Mouse (Mus musculus) lung, postnatal 25 days (tissue): ENCODE results near the gene Map1b.

ENCODE experiments used
- DNase-seq: peaks from one replicate; pipeline ENCODE4 v3.0.0; 2022; ENCODE audit warnings: low spot score

The Map1b gene

DNA sequence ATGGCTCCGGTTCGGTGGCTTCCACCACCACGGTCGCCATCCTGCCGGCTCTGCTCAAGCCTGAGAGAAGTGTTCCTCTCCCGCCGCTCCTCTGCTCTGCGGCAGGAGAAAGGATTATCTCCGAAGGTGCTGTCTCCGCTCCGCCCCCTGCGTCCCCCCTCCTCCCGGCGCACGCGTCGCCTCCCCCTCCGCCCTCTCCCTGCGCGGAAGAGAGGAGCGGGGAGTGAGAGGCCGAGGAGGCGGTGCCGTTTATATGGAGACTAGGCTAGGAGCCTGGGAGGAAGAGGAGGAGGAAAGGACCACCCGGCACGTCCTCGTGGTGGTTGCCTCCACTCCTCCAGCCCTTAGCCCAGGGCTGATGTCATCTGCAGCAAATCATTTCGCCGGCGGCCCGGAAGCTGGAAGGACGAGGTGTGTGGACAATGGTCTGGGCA is at the start of gene Map1b:
Map1b (minus strand) TSS at position 93 of the 434 bp plus-strand sequence.
- peak; percentile 24 for DNase-seq

GRCm38 (mm10) chr13:99564346-99564745 is 48.0 kb upstream of the Map1b start:
- DNase-seq, result peak; percentile 4

DNA sequence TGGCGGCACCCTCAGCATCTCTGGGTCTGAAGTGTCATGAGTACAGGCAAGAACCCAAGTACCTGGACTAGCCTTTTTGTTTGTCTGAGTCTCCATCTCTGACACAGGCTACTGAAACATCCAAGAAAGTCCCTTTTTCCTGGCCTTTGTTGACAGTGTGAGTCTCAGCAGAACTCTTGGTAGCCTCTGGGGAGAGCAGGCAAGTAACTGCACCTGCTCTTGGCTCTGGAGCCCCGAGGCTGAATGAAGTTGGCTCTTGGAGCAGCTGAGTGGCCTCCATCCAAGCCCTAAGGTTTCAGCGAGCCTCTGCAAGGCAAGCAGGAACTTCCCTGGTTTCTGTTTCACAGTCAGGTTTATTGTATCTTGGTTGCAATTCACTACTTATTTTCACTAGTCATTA is 46.7 kb upstream of the Map1b start:
- no peak for DNase-seq

DNA sequence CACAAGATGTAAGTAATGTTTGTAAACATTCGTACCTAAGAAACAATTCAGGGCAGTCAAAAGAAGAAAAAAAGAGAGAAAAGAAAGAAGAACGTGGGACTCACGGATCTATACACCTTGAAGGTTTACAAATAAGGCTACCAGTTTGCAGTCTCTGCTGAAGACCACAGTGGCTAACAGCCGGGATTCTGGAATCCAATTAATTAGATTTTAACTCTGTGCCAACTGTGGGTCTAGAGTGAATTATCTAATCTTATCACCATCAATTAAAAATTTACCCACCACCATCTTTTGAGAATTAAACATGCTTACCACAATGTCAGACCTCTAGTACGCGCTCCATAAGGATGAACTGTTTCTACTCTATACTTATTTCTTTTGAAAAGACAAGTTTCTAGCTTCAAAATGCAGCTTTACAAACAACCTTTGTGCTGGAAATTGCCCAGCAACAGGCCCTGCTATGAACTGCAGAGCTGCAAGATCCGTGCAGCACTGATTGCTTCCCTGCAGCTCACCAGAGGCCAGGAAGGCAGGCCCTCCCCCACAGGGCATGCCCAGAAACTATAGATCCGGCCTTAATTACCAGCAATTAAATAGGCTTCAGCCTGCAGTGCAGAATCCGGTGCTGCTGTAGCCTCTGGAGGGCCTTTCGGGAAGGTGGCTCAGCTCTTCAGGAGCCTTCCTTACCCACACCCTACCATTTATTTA is 45.7 kb upstream of the Map1b start:
- DNase-seq, result no peak

DNA sequence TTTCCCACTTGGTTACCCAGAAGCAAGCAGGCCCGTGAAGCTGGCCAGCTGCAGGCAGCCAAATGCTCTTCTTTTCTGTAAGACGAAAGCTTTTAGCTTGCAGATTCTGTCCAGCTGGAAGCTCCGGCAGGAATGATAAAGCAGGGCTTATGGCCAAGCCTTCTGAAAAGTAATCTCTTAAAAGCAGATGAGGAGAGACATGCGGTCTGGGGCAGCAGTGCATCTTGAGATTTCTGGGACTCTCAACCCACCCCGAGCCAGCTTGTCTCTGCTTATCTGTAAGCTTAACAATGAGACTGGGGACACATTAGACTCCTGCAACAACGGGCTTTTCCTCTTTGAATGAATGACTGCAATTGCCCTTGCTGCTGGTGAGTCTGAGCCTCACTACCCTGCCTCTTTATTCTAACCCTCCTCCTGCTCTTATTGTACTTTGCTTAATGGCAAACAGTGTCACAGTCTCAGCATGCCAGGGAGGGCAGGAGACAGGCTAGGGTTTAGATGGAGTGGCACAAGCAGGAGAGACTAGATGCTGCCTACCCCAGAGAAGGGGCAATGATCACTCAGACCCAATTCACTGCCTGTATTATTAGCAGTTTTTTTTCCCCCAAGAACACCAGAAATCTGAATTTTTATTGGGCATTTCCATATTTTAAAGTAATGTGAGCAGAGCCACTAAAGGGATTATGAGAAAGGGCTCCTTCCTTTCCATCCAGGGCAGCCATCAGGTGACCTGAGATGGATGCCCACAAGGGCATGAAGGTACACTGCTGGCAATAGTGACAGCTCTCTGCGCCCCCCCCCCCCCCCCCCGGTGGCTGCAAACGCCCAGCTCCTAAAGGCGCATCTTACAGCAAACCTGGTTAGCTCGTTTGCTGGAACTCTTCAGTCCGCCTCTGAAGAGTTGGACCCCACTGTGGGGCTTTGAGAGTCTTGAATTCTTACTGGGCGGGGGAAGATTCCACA is 44.6 kb upstream of the Map1b start:
- DNase-seq, result no peak

- DNase-seq, result no peak
Observed at GRCm38 (mm10) chr13:99558216-99558906, 42.0 kb upstream of the Map1b start.

DNA sequence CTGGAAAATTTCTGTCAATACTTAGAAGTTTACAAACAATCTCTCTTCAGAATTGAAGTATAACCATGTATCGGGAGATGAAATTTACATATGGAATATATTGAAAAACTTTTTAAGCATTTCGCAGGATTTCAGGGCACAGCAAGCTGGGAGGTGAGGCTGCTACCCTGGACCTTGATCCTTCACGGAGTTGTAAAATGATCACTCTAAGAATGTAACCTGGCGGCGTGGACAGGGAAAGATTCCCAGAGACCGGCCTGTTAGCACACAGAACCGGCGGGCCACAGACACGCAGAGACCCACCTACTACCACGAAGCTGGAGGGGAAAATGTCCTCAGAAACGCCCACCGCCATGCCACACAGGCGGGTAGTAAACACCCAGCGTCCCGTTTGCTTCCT is 41.5 kb upstream of the Map1b start:
- DNase-seq, result no peak

DNA sequence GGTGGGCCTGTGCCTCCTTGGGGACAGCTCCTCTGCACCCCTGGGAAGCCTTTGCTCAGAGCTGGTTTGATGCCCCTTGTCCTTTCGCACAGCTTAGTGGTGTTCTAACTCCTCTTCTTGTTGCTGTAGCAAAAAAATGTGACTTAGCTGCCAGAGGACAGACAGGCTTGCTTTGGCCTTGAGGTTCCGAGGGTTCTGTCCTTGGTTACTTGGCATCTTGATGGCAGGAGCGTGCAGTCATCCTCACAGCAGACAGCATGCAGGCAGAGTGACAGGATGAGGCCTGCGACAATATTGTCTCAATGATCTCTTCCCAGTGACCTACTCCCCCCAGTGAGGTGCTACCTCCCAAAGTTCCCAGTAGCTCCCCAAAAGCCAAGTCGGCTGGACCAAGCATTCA is 41.0 kb upstream of the Map1b start:
- no peak for DNase-seq

DNA sequence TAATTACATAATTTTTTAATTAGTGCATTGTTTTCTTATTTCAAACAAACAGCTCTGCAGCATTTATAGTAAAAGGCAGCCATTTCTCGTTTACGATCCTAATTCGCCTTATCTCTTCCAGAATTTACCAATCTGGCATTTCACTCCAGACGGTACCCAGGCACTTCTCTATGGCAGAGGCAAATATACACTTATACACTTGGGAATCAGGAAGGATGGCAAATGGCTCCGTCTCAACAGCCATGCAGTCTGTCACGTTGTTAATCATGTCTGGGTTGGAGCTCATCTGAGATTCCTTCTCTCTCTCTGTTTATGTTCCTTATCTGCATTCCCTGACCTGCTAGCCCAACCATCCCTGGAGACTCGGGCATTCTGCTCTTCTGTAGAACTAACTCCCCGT is 38.6 kb upstream of the Map1b start:
- DNase-seq, result no peak

- DNase-seq, result no peak
Observed at GRCm38 (mm10) chr13:99554466-99554865, 38.1 kb upstream of the Map1b start.

- no peak for DNase-seq
Observed at GRCm38 (mm10) chr13:99552381-99552780, 36.0 kb upstream of the Map1b start.

- DNase-seq, result no peak
Observed at GRCm38 (mm10) chr13:99550679-99551369, 34.5 kb upstream of the Map1b start.

GRCm38 (mm10) chr13:99550060-99550459 is 33.7 kb upstream of the Map1b start:
- no peak for DNase-seq

DNA sequence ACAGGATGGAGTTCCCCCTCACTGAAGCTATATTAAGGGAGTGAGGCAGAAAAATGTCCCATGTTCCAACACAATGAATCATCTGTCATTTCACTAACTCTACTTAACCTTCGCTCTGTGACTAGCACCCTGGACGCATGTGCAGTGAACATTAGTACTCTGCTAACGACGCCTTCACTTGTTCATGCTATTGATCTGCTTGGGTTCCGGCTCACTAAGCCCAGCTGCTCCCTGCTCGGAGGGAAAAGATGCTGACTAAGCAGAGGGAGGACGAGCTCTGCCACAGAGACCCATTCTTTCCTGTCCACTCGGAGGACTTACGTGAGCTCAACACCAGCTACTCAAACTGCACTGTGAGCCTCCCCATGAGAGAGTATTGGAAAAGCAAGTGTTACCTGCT is 33.2 kb upstream of the Map1b start:
- DNase-seq, result no peak

DNA sequence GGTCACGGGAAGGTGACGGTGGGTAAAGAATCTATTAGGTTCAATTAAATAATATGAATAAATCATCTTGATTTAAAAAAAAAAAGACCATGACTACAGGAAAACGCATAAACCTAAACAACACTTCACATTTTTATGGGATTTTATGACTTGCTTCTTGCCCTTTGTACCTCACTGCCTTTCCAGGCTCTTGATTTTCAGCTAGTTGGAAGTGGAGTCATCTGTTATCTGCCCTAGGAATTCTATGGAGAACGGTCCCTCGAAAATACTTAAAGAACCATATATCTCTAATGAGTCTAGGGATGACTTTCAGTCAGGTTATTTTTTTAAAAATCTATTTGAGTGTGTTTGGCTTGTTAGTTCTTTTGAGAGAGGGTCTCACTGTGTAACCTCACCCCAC is 30.5 kb upstream of the Map1b start:
- no peak for DNase-seq

- DNase-seq, result no peak
Observed at GRCm38 (mm10) chr13:99545201-99545600, 28.9 kb upstream of the Map1b start.

- DNase-seq, result no peak
Observed at GRCm38 (mm10) chr13:99541429-99542267, 25.3 kb upstream of the Map1b start.

GRCm38 (mm10) chr13:99539288-99539687 is 22.9 kb upstream of the Map1b start:
- no peak for DNase-seq

DNA sequence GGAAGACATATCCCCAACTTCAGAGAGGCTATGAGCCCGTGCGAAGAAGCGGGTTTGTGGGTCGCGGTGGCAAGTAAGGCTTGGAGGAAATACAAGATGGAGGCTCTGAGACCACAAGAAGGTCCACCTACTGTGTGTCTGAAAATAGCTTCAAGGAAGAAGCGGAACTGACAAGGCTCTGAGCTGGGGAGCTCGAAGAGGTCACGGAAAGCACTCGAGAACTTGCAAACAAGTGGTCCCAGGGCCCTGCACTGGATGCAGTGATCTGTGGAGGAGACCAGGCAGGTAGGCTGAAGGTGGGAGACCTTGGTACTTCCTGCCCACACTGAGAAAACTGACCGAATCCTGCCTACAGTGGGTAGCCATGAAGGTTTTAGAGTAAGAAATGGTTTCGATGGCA is 22.5 kb upstream of the Map1b start:
- no peak for DNase-seq

- DNase-seq, result no peak
Observed at GRCm38 (mm10) chr13:99537908-99538513, 21.7 kb upstream of the Map1b start.

- DNase-seq, result no peak
Observed at GRCm38 (mm10) chr13:99528456-99528855, 12.1 kb upstream of the Map1b start.
